Mouse (Mus musculus): ENCODE measurements around the gene Npvf.

DNA sequence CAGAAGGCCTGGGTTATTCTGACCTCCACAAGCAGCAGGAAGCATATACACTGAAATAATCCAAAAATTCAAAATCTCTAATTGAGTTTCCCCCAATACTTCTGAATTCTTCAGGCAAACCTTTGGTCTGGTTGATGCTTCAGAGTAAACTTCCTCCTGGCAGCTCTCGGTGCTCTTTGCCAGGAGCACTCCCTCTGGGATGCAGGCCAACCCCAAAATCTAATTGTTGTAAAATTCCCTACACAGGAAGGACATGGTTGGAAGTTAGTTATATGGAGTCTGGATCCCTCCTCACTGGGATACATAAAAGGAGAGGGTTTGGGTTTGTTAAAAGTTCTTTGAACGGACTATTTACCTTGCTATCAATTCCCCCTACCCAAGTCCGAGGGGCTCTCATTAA is 9.5 kb downstream of the Npvf start:
- TF ChIP-seq POLR2A (IDR thresholded peaks at IDR 0.05; ENCODE audit: insufficient read depth, low read length) (no peak), CTCF (IDR thresholded peaks at IDR 0.05; ENCODE audit: low read depth, low read length) (no peak), EP300 (IDR thresholded peaks at IDR 0.05; ENCODE audit: insufficient read depth, low read depth, low read length) (no peak)
